Mouse (Mus musculus) right cerebral cortex, postnatal 36 days (tissue): ENCODE measurements around the gene Mfsd6.
A peak's percentile ranks its signal among the peaks of the same experiment; 100 is the strongest.
"Not testable (repeated sequence)": the region's sequence is repeated elsewhere in the genome, so short reads cannot be mapped to it uniquely, and the experiment has no call there.

Experiments used
- DNase-seq, 2 experiments: peaks; one replicate each; pipeline ENCODE4 v3.0.0; 2022; ENCODE audit warnings: low spot score in 2 of 2, mixed read lengths in 1 of 2

Mfsd6 gene

GRCm38 (mm10) chr1:52708745-52709144 is 18.5 kb downstream of the Mfsd6 start:
- DNase-seq = no peak

GRCm38 (mm10) chr1:52707030-52707429 is 20.2 kb downstream of the Mfsd6 start:
- DNase-seq = no peak

GRCm38 (mm10) chr1:52702738-52703491 is 24.3 kb downstream of the Mfsd6 start:
- no peak for DNase-seq

- DNase-seq = no peak
Measured at GRCm38 (mm10) chr1:52701941-52702340, 25.3 kb downstream of the Mfsd6 start.

- not testable (repeated sequence) for DNase-seq
Measured at GRCm38 (mm10) chr1:52694456-52694855, 32.8 kb downstream of the Mfsd6 start.

- no peak for DNase-seq
Measured at GRCm38 (mm10) chr1:52687636-52688035, 39.6 kb downstream of the Mfsd6 start.

GRCm38 (mm10) chr1:52683550-52683949 is 43.7 kb downstream of the Mfsd6 start:
- no peak for DNase-seq

GRCm38 (mm10) chr1:52676621-52677020 is 50.6 kb downstream of the Mfsd6 start:
- DNase-seq = no peak

- DNase-seq = no peak
Measured at GRCm38 (mm10) chr1:52675561-52676551, 51.4 kb downstream of the Mfsd6 start.

GRCm38 (mm10) chr1:52669931-52670330 is 57.3 kb downstream of the Mfsd6 start:
- DNase-seq = no peak

GRCm38 (mm10) chr1:52668743-52669323 is 58.4 kb downstream of the Mfsd6 start:
- DNase-seq = no peak

GRCm38 (mm10) chr1:52663228-52663627 is 64.0 kb downstream of the Mfsd6 start:
- peak; percentile 49 to 69 for DNase-seq

GRCm38 (mm10) chr1:52660765-52661164 is 66.5 kb downstream of the Mfsd6 start:
- DNase-seq = no peak

- DNase-seq = no peak
Measured at GRCm38 (mm10) chr1:52660278-52660677, 67.0 kb downstream of the Mfsd6 start.

GRCm38 (mm10) chr1:52658160-52658559 is 69.1 kb downstream of the Mfsd6 start:
- no peak for DNase-seq

- no peak for DNase-seq
Measured at GRCm38 (mm10) chr1:52655153-52655552, 72.1 kb downstream of the Mfsd6 start.

- DNase-seq = no peak
Measured at GRCm38 (mm10) chr1:52653366-52653765, 73.9 kb downstream of the Mfsd6 start.

- DNase-seq = no peak
Measured at GRCm38 (mm10) chr1:52652601-52653253, 74.5 kb downstream of the Mfsd6 start.

GRCm38 (mm10) chr1:52650066-52650465 is 77.2 kb downstream of the Mfsd6 start:
- DNase-seq = no peak

GRCm38 (mm10) chr1:52648153-52649027 is 78.9 kb downstream of the Mfsd6 start:
- DNase-seq = peak; percentile 44 to 54

- no peak for DNase-seq
Measured at GRCm38 (mm10) chr1:52640736-52641135, 86.5 kb downstream of the Mfsd6 start.
